Mouse (Mus musculus): ENCODE results near the gene Shc1.

DNA sequence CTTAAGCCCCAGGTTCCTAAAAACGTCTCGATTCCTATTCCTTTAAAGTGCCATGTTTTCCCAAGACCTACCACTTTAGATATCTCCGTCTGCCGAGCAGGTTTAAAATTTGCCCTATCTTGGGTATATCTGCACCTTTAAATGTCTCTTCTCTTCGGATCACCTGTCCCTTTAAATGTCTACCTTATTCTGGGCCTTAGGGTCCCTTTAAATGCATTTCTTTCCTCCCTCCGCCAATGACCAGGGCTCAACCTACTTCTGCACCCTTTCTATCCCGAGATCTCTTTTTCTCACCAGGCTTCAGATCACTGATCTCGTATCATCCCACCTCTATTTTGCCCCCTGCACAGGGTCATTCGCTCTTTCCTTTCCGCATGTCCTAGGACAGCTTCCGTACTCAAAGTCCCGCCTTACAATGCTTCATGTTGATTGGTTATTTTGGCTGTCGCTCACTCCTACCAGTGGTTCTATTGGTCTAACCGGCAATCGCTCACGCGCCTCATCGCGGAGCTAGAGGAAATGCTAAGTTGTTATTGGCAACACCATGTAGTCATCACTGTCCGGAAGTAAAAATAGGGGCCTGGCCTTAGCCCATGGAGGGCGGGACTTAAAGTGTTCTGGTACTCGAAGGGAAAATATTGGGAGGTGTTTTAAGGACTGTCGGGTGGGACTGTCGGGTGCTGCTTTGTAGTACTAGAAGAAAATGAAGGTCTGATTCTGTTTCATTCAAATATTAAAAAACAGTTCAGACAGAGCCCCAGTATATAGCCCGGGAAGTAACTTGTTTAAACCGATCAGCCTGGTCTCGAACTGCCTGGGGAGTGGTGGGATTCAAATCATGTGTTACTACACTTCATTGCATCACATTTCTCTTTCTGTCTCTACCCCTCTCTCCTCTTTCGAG, 6.5 kb upstream of the Shc1 start, which contains the start of gene Flad1:
- TF ChIP-seq GATA1 (IDR thresholded peaks at IDR 0.05; ENCODE audit: low read length) (no peak), TAL1 (IDR thresholded peaks at IDR 0.05; ENCODE audit: low read length) (no peak)
